Mouse (Mus musculus): ENCODE measurements around the gene Wap. TPM values are rescaled to one million over a fixed set of nuclear protein-coding genes. Genes with fewer than 3 reads are reported as not detected.

Gene Wap
- polyA plus RNA-seq, 1 experiment, result not detected

GRCm38 (mm10) chr11:6590933-6591675 is 47.3 kb downstream of the Wap start:
- Histone ChIP-seq H3K27ac (ENCODE audit: insufficient read depth, low read length) (no peak overlapping the region), H3K36me3 (ENCODE audit: control insufficient read depth, insufficient read depth, low read length) (peaks cover 71% of the 10 kb centered on the region), H3K4me3 (ENCODE audit: extremely low read depth, insufficient read depth, insufficient read length) (no peak overlapping the region), H3K27me3 (ENCODE audit: control insufficient read depth, insufficient read depth, low read length) (no peaks in the 10 kb centered on the region), H3K4me1 (ENCODE audit: control insufficient read depth, insufficient read depth, insufficient read length) (peaks cover 17% of the 10 kb centered on the region)
- TF ChIP-seq CTCF (IDR thresholded peaks at IDR 0.05; ENCODE audit: extremely low read depth, insufficient read depth, insufficient read length, insufficient replicate concordance) (no peak), POLR2A (IDR thresholded peaks at IDR 0.05; ENCODE audit: low read depth, low read length) (no peak)
- no peak for DNase-seq (ENCODE audit: low read depth in 1 of 2, low spot score in 2 of 2)
- 72% methylated on average over 10 of the region's 10 CpGs for WGBS

- 85% methylated on average over 7 of the region's 7 CpGs for WGBS
- Histone ChIP-seq H3K27me3 (ENCODE audit: control insufficient read depth, insufficient read depth, low read length) (no peaks in the 10 kb centered on the region), H3K4me1 (ENCODE audit: control insufficient read depth, insufficient read depth, insufficient read length) (peaks cover 29% of the 10 kb centered on the region), H3K27ac (ENCODE audit: insufficient read depth, low read length) (no peak overlapping the region), H3K4me3 (ENCODE audit: extremely low read depth, insufficient read depth, insufficient read length) (no peak overlapping the region), H3K36me3 (ENCODE audit: control insufficient read depth, insufficient read depth, low read length) (peaks cover 71% of the 10 kb centered on the region)
- no peak for DNase-seq (ENCODE audit: low read depth in 1 of 2, low spot score in 2 of 2)
- TF ChIP-seq POLR2A (IDR thresholded peaks at IDR 0.05; ENCODE audit: low read depth, low read length), result no peak
Observed at GRCm38 (mm10) chr11:6589838-6590237, 48.6 kb downstream of the Wap start.

GRCm38 (mm10) chr11:6588295-6588694 is 50.1 kb downstream of the Wap start:
- WGBS, result 46% methylated on average over 7 of the region's 7 CpGs
- peak; percentile 68 to 74 for DNase-seq (ENCODE audit: low read depth in 1 of 2, low spot score in 2 of 2)
- Histone ChIP-seq H3K36me3 (ENCODE audit: control insufficient read depth, insufficient read depth, low read length) (peaks cover 67% of the 10 kb centered on the region), H3K27ac (ENCODE audit: insufficient read depth, low read length) (peak overlapping the region; percentile 56), H3K4me3 (ENCODE audit: extremely low read depth, insufficient read depth, insufficient read length) (no peak overlapping the region), H3K27me3 (ENCODE audit: control insufficient read depth, insufficient read depth, low read length) (no peaks in the 10 kb centered on the region), H3K4me1 (ENCODE audit: control insufficient read depth, insufficient read depth, insufficient read length) (peaks cover 36% of the 10 kb centered on the region)
- TF ChIP-seq POLR2A (IDR thresholded peaks at IDR 0.05; ENCODE audit: low read depth, low read length) (no peak), CTCF (IDR thresholded peaks at IDR 0.05; ENCODE audit: extremely low read depth, insufficient read depth, insufficient read length, insufficient replicate concordance) (no peak)

- peaks cover 36% of the 10 kb centered on the region for H3K4me1 ChIP-seq (ENCODE audit: control insufficient read depth, insufficient read depth, insufficient read length)
- H3K36me3 ChIP-seq (ENCODE audit: control insufficient read depth, insufficient read depth, low read length), result peaks cover 62% of the 10 kb centered on the region
- H3K27me3 ChIP-seq (ENCODE audit: control insufficient read depth, insufficient read depth, low read length), result no peaks in the 10 kb centered on the region
- no peak overlapping the region for H3K4me3 ChIP-seq (ENCODE audit: extremely low read depth, insufficient read depth, insufficient read length)
- DNase-seq (ENCODE audit: low read depth in 1 of 2, low spot score in 2 of 2), result no peak
- TF ChIP-seq CTCF (IDR thresholded peaks at IDR 0.05; ENCODE audit: extremely low read depth, insufficient read depth, insufficient read length, insufficient replicate concordance) (no peak), POLR2A (IDR thresholded peaks at IDR 0.05; ENCODE audit: low read depth, low read length) (no peak)
- 66% methylated on average over 7 of the region's 7 CpGs for WGBS
- H3K27ac ChIP-seq (ENCODE audit: insufficient read depth, low read length), result peak overlapping the region; percentile 92
Observed at GRCm38 (mm10) chr11:6587249-6587940, 51.0 kb downstream of the Wap start.

- TF ChIP-seq CTCF (IDR thresholded peaks at IDR 0.05; ENCODE audit: extremely low read depth, insufficient read depth, insufficient read length, insufficient replicate concordance) (no peak), POLR2A (IDR thresholded peaks at IDR 0.05; ENCODE audit: low read depth, low read length) (no peak)
- DNase-seq (ENCODE audit: low read depth in 1 of 2, low spot score in 2 of 2), result peak; percentile 74 to 84
- Histone ChIP-seq H3K27me3 (ENCODE audit: control insufficient read depth, insufficient read depth, low read length) (no peaks in the 10 kb centered on the region), H3K36me3 (ENCODE audit: control insufficient read depth, insufficient read depth, low read length) (peaks cover 56% of the 10 kb centered on the region), H3K4me1 (ENCODE audit: control insufficient read depth, insufficient read depth, insufficient read length) (peaks cover 38% of the 10 kb centered on the region), H3K4me3 (ENCODE audit: extremely low read depth, insufficient read depth, insufficient read length) (no peak overlapping the region), H3K27ac (ENCODE audit: insufficient read depth, low read length) (peak overlapping the region; percentile 92)
- WGBS, result 4% methylated on average over 3 of the region's 3 CpGs
Observed at GRCm38 (mm10) chr11:6586660-6587059, 51.8 kb downstream of the Wap start.

- DNase-seq (ENCODE audit: low read depth in 1 of 2, low spot score in 2 of 2), result no peak
- TF ChIP-seq POLR2A (IDR thresholded peaks at IDR 0.05; ENCODE audit: low read depth, low read length) (no peak), CTCF (IDR thresholded peaks at IDR 0.05; ENCODE audit: extremely low read depth, insufficient read depth, insufficient read length, insufficient replicate concordance) (no peak)
- Histone ChIP-seq H3K36me3 (ENCODE audit: control insufficient read depth, insufficient read depth, low read length) (peaks cover 49% of the 10 kb centered on the region), H3K27me3 (ENCODE audit: control insufficient read depth, insufficient read depth, low read length) (no peaks in the 10 kb centered on the region), H3K27ac (ENCODE audit: insufficient read depth, low read length) (peak overlapping the region; percentile 79), H3K4me3 (ENCODE audit: extremely low read depth, insufficient read depth, insufficient read length) (no peak overlapping the region), H3K4me1 (ENCODE audit: control insufficient read depth, insufficient read depth, insufficient read length) (peaks cover 39% of the 10 kb centered on the region)
- WGBS, result 83% methylated on average over 8 of the region's 8 CpGs
Observed at GRCm38 (mm10) chr11:6585748-6586147, 52.7 kb downstream of the Wap start.

Other genes with a start within 250 kb of the Wap start
- 118 and 142 TPM in 2 replicates for gene Zmiz2, start 249.6 kb downstream of the Wap start, polyA plus RNA-seq (2012; rRNA removed)
- 333 and 340 TPM in 2 replicates for gene Ppia, start 223.2 kb downstream of the Wap start, polyA plus RNA-seq (2012; rRNA removed)
- 29.8 and 36.5 TPM in 2 replicates for gene H2afv, start 194.2 kb downstream of the Wap start, polyA plus RNA-seq (2012; rRNA removed)
- gene Purb, start 162.7 kb downstream of the Wap start, polyA plus RNA-seq (2012; rRNA removed), result 6.3 and 8.7 TPM in 2 replicates
- 187 and 218 TPM in 2 replicates for gene Myo1g, start 117.7 kb downstream of the Wap start, polyA plus RNA-seq (2012; rRNA removed)
- 233 and 234 TPM in 2 replicates for gene Ccm2, start 91.8 kb downstream of the Wap start, polyA plus RNA-seq (2012; rRNA removed)
- 0.37 and 0.60 TPM in 2 replicates for gene Nacad, start 32.6 kb downstream of the Wap start, polyA plus RNA-seq (2012; rRNA removed)
- 88.6 and 125 TPM in 2 replicates for gene Tbrg4, start 12.6 kb downstream of the Wap start, polyA plus RNA-seq (2012; rRNA removed)
- 2.4 and 13.7 TPM in 2 replicates for gene Ramp3, start 19.9 kb upstream of the Wap start, polyA plus RNA-seq (2012; rRNA removed)
- gene Gm11983, start 199.0 kb upstream of the Wap start, polyA plus RNA-seq (2012; rRNA removed), result not detected in 2 replicates